Mouse (Mus musculus) ES-Bruce4 (cell line): Measurements from ENCODE around the gene Polr2b. TPM values are rescaled to one million over a fixed set of nuclear protein-coding genes. Genes with fewer than 3 reads are reported as not detected.

Source experiments
- H3K27ac ChIP-seq: 2 replicates; pipeline ENCODE4 v1.5.1; 2012; ENCODE audit warnings: low read length, inconsistent platforms; ENCODE audit not compliant: insufficient read depth
- H3K27me3 ChIP-seq: 2 replicates; pipeline ENCODE4 v1.6.1; 2012; ENCODE audit warnings: mild to moderate bottlenecking, low read length, inconsistent platforms; ENCODE audit not compliant: control insufficient read depth, poor library complexity, insufficient read depth, severe bottlenecking
- H3K36me3 ChIP-seq: 2 replicates; pipeline ENCODE4 v1.6.1; 2012; ENCODE audit warnings: inconsistent platforms, mild to moderate bottlenecking, low read length, moderate library complexity; ENCODE audit not compliant: control insufficient read depth, poor library complexity, insufficient read depth, severe bottlenecking
- H3K4me1 ChIP-seq: one replicate; pipeline ENCODE4 v1.8.1; 2011; ENCODE audit warnings: low read length; ENCODE audit not compliant: control insufficient read depth, insufficient read depth
- H3K4me3 ChIP-seq: 2 replicates; pipeline ENCODE4 v1.5.1; 2011; ENCODE audit warnings: low read depth, mild to moderate bottlenecking, low read length
- H3K9ac ChIP-seq: 2 replicates; pipeline ENCODE4 v1.6.1; 2012; ENCODE audit warnings: low read depth, mild to moderate bottlenecking, inconsistent platforms; ENCODE audit not compliant: poor library complexity, severe bottlenecking
- H3K9me3 ChIP-seq: replicated peaks from 2 replicates; pipeline ENCODE4 v1.6.1; 2012; ENCODE audit warnings: mild to moderate bottlenecking, low read length, inconsistent platforms; ENCODE audit not compliant: control insufficient read depth, poor library complexity, insufficient read depth, severe bottlenecking
- CTCF ChIP-seq: IDR thresholded peaks from one replicate; pipeline ENCODE4 v1.8.1; 2011; ENCODE audit warnings: low read depth, low read length
- EP300 ChIP-seq: IDR thresholded peaks from 2 replicates; pipeline ENCODE4 v1.6.1; 2011; ENCODE audit warnings: low read depth, low read length; ENCODE audit not compliant: insufficient read depth
- POLR2A ChIP-seq: IDR thresholded peaks from one replicate; pipeline ENCODE4 v1.8.1; 2011; ENCODE audit warnings: low read length; ENCODE audit not compliant: insufficient read depth
- polyA plus RNA-seq: library from polyadenylated mRNA; stranded (reverse); fragments of >200 nt; gene quantifications from 2 replicates; pipeline ENCODE4 v1.2.4, GENCODE M21; 2011; ENCODE audit warnings: low read depth; ENCODE audit not compliant: missing spikeins, insufficient read depth, insufficient read length

Gene Polr2b
- polyA plus RNA-seq, 1 experiment: 238 TPM

GRCm38 (mm10) chr5:77286904-77287303 is 23.0 kb upstream of the Polr2b start:
- Histone ChIP-seq H3K27ac (no peak overlapping the region), H3K9me3 (no peaks in the 10 kb centered on the region), H3K27me3 (no peaks in the 10 kb centered on the region), H3K36me3 (peaks cover 48% of the 10 kb centered on the region), H3K4me1 (no peaks in the 10 kb centered on the region), H3K9ac (no peak overlapping the region), H3K4me3 (no peak overlapping the region)
- TF ChIP-seq CTCF (no peak), POLR2A (no peak), EP300 (no peak)

- no peaks in the 10 kb centered on the region for H3K9me3 ChIP-seq
- no peak overlapping the region for H3K4me3 ChIP-seq
- H3K27ac ChIP-seq: no peak overlapping the region
- peaks cover 40% of the 10 kb centered on the region for H3K36me3 ChIP-seq
- TF ChIP-seq CTCF (no peak), POLR2A (no peak), EP300 (no peak)
- no peaks in the 10 kb centered on the region for H3K4me1 ChIP-seq
- no peak overlapping the region for H3K9ac ChIP-seq
- H3K27me3 ChIP-seq: no peaks in the 10 kb centered on the region
These were observed 22.0 kb upstream of the Polr2b start for GRCm38 (mm10) chr5:77287901-77288300.

- TF ChIP-seq EP300: no peak
- no peak for TF ChIP-seq POLR2A
- TF ChIP-seq CTCF: no peak
- no peaks in the 10 kb centered on the region for H3K4me1 ChIP-seq
These were observed 20.3 kb upstream of the Polr2b start for GRCm38 (mm10) chr5:77289686-77290085.

GRCm38 (mm10) chr5:77290606-77291005 is 19.3 kb upstream of the Polr2b start:
- Histone ChIP-seq H3K9me3 (no peaks in the 10 kb centered on the region), H3K36me3 (peaks cover 28% of the 10 kb centered on the region), H3K27ac (no peak overlapping the region), H3K9ac (no peak overlapping the region), H3K27me3 (no peaks in the 10 kb centered on the region), H3K4me3 (no peak overlapping the region), H3K4me1 (no peaks in the 10 kb centered on the region)
- TF ChIP-seq EP300: no peak
- no peak for TF ChIP-seq POLR2A
- TF ChIP-seq CTCF: no peak

More at GRCm38 (mm10) chr5:77289686-77290085, 20.3 kb upstream of the Polr2b start:
- no peak overlapping the region for H3K27ac ChIP-seq
- no peaks in the 10 kb centered on the region for H3K27me3 ChIP-seq
- no peak overlapping the region for H3K9ac ChIP-seq
- peaks cover 31% of the 10 kb centered on the region for H3K36me3 ChIP-seq
- H3K4me3 ChIP-seq: no peak overlapping the region
- H3K9me3 ChIP-seq: no peaks in the 10 kb centered on the region

GRCm38 (mm10) chr5:77292803-77293522 is 17.0 kb upstream of the Polr2b start:
- peaks cover 21% of the 10 kb centered on the region for H3K36me3 ChIP-seq
- H3K27ac ChIP-seq: no peak overlapping the region
- H3K9me3 ChIP-seq: no peaks in the 10 kb centered on the region
- H3K9ac ChIP-seq: no peak overlapping the region
- TF ChIP-seq POLR2A (no peak), EP300 (no peak)
- no peaks in the 10 kb centered on the region for H3K4me1 ChIP-seq
- H3K4me3 ChIP-seq: no peak overlapping the region
- H3K27me3 ChIP-seq: no peaks in the 10 kb centered on the region

- Histone ChIP-seq H3K27me3 (no peaks in the 10 kb centered on the region), H3K4me3 (no peak overlapping the region), H3K36me3 (peaks cover 20% of the 10 kb centered on the region), H3K27ac (no peak overlapping the region), H3K4me1 (no peaks in the 10 kb centered on the region), H3K9ac (no peak overlapping the region), H3K9me3 (no peaks in the 10 kb centered on the region)
- TF ChIP-seq EP300 (no peak), POLR2A (no peak), CTCF (no peak)
These were observed 10.5 kb upstream of the Polr2b start for GRCm38 (mm10) chr5:77299486-77299885.
